Mouse (Mus musculus): ENCODE measurements around the gene Sprr3. TPM values are rescaled to one million over a fixed set of nuclear protein-coding genes. Genes with fewer than 3 reads are reported as not detected.

Gene Sprr3
- total RNA-seq (2023) = not detected

DNA sequence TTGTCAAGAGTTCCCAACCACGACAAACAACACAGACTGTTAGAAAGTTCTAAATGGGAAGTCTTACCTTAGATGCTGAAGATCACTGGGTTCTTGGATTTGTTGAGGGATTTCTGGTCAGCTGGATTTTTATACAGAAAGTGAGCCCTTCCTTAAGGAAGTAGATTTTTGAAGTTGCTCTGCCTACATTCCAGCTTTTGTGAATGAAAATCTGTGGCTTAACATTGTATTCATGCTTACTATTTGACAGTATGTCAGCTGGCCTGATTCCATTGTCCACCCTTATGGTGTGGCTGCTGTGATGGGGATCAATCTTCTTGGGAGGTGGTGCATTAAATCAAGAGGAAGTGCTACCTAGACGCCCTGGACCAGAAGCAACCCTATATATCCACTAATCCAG is at the start of gene Sprr3:
Gene Sprr3 (minus strand): TSS at position 101 of the 400 bp plus-strand sequence.

GRCm38 (mm10) chr3:92500393-92500792 is 41.9 kb upstream of the Sprr3 start, which contains the start of gene Sprr4:
Sprr4 (minus strand) TSS chr3:92500493.

DNA sequence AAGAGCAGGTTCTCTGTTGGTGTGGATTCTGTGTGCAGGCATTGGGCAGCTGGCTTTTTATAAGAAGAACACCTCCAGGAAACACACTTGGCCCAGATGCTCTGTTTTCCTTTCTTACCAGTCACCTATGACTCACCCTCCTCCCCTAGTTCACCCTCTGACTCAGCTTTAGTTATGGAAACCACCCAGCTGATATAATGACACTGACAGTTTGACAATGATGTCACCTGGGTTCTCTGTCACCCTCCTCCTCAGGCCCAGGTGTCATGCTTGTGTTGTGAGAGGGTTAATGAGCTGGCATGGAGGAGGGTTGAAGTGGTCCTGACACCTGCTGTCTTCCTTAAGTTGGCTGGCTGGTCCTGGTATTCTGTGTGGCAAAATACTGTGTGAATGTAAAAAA is 27.3 kb upstream of the Sprr3 start, which contains the start of gene Sprr1a:
Gene Sprr1a (minus strand): TSS at position 33 of the 400 bp plus-strand sequence.

DNA sequence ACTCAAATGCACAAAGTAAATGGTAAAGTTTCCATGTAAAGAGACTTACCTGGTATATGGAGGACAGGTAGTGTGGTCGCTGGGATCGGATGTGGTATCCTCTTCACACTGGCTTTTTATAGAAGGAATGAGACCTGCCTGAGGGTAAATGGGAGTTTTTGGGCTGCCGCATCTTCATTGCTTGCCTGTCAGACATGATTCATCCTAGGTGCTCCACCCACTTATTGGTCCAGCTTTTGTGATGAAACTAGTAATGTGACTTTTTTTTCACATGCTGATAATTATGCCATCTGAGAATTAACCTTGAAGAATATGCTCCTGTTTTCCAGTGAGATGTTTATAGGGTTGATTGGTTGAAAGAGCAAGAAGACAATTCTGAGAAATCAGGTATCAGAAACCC is 19.8 kb downstream of the Sprr3 start, which contains the start of gene Sprr1b:
Gene Sprr1b (minus strand): TSS at position 101 of the 400 bp plus-strand sequence.

GRCm38 (mm10) chr3:92432282-92432681 is 26.2 kb downstream of the Sprr3 start, which contains the start of gene Sprr2k:
Sprr2k (plus strand) TSS chr3:92432582.

DNA sequence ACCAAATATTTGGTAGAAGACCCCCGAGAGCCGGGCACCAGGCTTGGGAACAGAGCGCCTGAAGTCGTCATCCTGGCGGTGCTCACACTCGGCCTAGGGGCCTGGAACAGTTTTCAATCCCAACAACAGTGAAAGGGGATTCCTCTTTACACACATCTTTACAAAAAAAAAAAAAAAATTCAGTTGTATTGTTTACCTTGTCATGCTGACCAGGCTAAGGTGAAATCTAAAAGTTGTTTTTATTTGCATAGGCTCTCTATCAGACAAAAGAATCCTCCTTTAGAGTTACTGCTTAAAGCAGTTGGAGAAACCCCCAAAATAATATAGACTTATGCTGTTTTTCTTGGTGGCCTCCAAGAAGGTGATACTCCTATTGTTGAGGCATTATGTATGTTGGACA is 29.2 kb downstream of the Sprr3 start, which contains the start of gene Gm9774:
Gene Gm9774 (minus strand): TSS at position 101 of the 400 bp plus-strand sequence.

DNA sequence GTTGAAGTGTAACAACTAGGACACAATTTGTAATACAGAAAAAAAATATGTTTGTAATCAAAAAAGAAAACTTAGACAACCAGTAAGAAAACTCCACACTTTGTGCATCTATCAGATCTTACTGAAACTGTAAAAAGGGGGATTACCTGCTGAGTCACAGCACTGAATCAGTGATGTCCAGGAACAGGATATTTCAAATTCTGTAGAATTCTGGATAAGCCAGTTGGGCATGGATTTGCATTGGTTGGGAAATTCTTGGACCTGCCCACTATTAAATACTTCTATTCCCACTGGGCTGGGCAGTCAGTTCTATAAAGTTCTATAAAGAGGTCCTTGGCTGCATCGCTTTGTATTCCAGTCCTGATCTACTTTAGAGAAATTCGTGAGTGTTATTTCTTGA is 40.7 kb downstream of the Sprr3 start, which contains the start of gene Sprr2j-ps:
Gene Sprr2j-ps (plus strand): TSS at position 301 of the 400 bp plus-strand sequence.

DNA sequence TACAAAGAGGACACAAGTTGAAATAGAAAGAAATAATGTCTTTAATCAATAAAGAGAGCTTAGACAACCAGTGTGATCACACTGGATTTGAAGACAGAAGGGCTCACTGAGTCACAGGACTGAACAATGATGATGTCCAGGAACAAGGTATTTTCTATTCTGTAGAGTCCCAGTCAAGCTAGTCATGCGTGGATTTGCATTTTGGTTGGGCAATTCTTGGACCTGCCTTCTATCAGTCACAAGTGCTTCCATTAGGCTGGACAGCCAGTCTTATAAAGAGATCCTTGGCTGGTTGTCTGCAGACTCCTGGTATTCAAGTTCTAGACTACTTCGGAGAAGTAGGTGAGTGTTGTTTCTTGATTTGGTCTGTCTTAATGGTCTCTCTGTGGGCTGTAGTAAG is 50.8 kb downstream of the Sprr3 start, which contains the start of gene Sprr2i:
Gene Sprr2i (plus strand): TSS at position 301 of the 400 bp plus-strand sequence.

Other genes starting within 250 kb of the Sprr3 start
- not detected for gene Sprr2a1, start 242.9 kb downstream of the Sprr3 start, total RNA-seq (2023)
- not detected for gene Sprr2a2, start 242.8 kb downstream of the Sprr3 start, total RNA-seq (2023)
- not detected for gene Sprr2a3, start 173.3 kb downstream of the Sprr3 start, total RNA-seq (2023)
- not detected for gene Sprr2b, start 142.1 kb downstream of the Sprr3 start, total RNA-seq (2023)
- gene Sprr2d, start 119.6 kb downstream of the Sprr3 start, total RNA-seq (2023) = not detected
- gene Sprr2e, start 106.6 kb downstream of the Sprr3 start, total RNA-seq (2023) = not detected
- not detected for gene Sprr2f, start 93.5 kb downstream of the Sprr3 start, total RNA-seq (2023)
- gene Sprr2h, start 73.0 kb downstream of the Sprr3 start, total RNA-seq (2023) = not detected
- not detected for gene Sprr2i, start 50.7 kb downstream of the Sprr3 start, total RNA-seq (2023)
- gene Sprr2j-ps, start 40.6 kb downstream of the Sprr3 start, total RNA-seq (2023) = not detected
- 4.4 TPM for gene Gm9774, start 29.3 kb downstream of the Sprr3 start, total RNA-seq (2023)
- not detected for gene Sprr2k, start 26.1 kb downstream of the Sprr3 start, total RNA-seq (2023)
- gene Sprr1b, start 19.9 kb downstream of the Sprr3 start, total RNA-seq (2023) = not detected
- not detected for gene Sprr1a, start 27.2 kb upstream of the Sprr3 start, total RNA-seq (2023)
- gene Sprr4, start 41.8 kb upstream of the Sprr3 start, total RNA-seq (2023) = not detected
- not detected for gene 2310046K23Rik, start 75.8 kb upstream of the Sprr3 start, total RNA-seq (2023)
- gene Ivl, start 115.0 kb upstream of the Sprr3 start, total RNA-seq (2023) = not detected
- gene Smcp, start 130.3 kb upstream of the Sprr3 start, total RNA-seq (2023) = not detected
- not detected for gene 2210017I01Rik, start 148.8 kb upstream of the Sprr3 start, total RNA-seq (2023)
- not detected for gene Lce6a, start 162.9 kb upstream of the Sprr3 start, total RNA-seq (2023)
- gene Lce1a1, start 189.6 kb upstream of the Sprr3 start, total RNA-seq (2023) = not detected
- not detected for gene Lce1b, start 198.2 kb upstream of the Sprr3 start, total RNA-seq (2023)
- gene Lce1a2, start 211.6 kb upstream of the Sprr3 start, total RNA-seq (2023) = not detected
- gene Lce1c, start 220.5 kb upstream of the Sprr3 start, total RNA-seq (2023) = not detected
- gene Lce1d, start 228.5 kb upstream of the Sprr3 start, total RNA-seq (2023) = not detected

Measured in CD4-positive naive resting alpha-beta T cell, adult 57 days (primary cell).